Mouse (Mus musculus): ENCODE measurements around the gene Rhbdf2. TPM values are rescaled to one million over a fixed set of nuclear protein-coding genes. Genes with fewer than 3 reads are reported as not detected.
A peak's percentile ranks its signal among the peaks of the same experiment; 100 is the strongest.
"Not testable (repeated sequence)": the region's sequence is repeated elsewhere in the genome, so short reads cannot be mapped to it uniquely, and the experiment has no call there.

The Rhbdf2 gene
- polyA plus RNA-seq, 1 experiment from 2014 or later, result 5.7 TPM

DNA sequence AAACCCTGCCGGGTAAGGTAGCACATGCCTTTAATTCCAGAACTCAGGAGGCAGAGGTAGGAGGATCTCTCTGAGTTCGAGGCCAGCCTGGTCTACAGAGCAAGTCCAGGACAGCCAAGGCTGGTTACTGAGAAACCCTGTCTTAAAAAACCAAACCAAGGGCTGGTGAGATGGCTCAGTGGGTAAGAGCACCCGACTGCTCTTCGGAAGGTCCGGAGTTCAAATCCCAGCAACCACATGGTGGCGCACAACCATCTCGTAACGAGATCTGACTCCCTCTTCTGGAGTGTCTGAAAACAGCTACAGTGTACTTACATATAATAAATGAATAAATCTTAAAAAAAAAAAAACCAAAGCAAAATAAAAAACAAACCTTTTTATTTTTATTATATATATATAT lies 9.8 kb upstream of the Rhbdf2 start:
- not testable (repeated sequence) for H3K27me3 ChIP-seq (ENCODE audit: control insufficient read depth, insufficient read depth, low read length); H3K4me3 ChIP-seq (ENCODE audit: low read depth, low read length); H3K4me2 ChIP-seq (replicated peaks; ENCODE audit: low read depth); H3K36me3 ChIP-seq (ENCODE audit: control insufficient read depth, insufficient read depth, low read length); H3K4me1 ChIP-seq (replicated peaks; ENCODE audit: control insufficient read depth, insufficient read depth); ATAC-seq (ENCODE audit: low FRiP score, low TSS enrichment); H3K9me3 ChIP-seq (ENCODE audit: control insufficient read depth, low read length); H3K27ac ChIP-seq (replicated peaks); DNase-seq (ENCODE audit: low spot score); H3K9ac ChIP-seq (ENCODE audit: low read length)
- WGBS, result 75% methylated on average over 8 of the region's 8 CpGs
- peak; percentile 45 for TF ChIP-seq CTCF (IDR thresholded peaks at IDR 0.05; ENCODE audit: low read depth)

DNA sequence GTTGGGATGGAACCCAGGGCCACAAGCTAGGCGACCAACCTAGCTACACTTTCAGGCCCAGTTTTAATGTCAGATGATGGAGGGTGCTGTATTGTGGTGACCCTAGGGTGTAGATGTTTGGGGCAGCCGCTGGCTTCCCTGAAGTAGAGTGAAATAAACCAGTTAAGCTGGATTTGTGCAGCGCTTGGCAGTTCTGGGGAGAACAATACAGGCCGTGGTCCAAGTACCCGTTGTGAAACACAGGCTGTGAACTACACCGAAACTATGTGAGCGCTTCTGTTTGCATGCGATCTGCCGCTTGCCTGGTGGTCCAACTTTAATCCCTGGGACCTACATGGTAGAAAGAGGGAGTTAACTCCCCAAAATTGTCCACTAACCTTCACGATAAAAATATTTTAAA lies 6.1 kb upstream of the Rhbdf2 start:
- Histone ChIP-seq H3K9me3 (ENCODE audit: control insufficient read depth, low read length) (no peaks in the 10 kb centered on the region), H3K27me3 (ENCODE audit: control insufficient read depth, insufficient read depth, low read length) (no peaks in the 10 kb centered on the region), H3K4me1 (replicated peaks; ENCODE audit: control insufficient read depth, insufficient read depth) (no peaks in the 10 kb centered on the region), H3K36me3 (ENCODE audit: control insufficient read depth, insufficient read depth, low read length) (no peaks in the 10 kb centered on the region), H3K4me3 (ENCODE audit: low read depth, low read length) (no peak overlapping the region), H3K27ac (replicated peaks) (no peak overlapping the region), H3K4me2 (replicated peaks; ENCODE audit: low read depth) (no peak overlapping the region), H3K9ac (ENCODE audit: low read length) (no peak overlapping the region)
- 43% methylated on average over 10 of the region's 10 CpGs for WGBS
- DNase-seq (ENCODE audit: low spot score) (no peak), ATAC-seq (ENCODE audit: low FRiP score, low TSS enrichment) (0 out of 2 replicates have a peak, but pooled peaks have one; percentile 24)
- TF ChIP-seq EP300 (optimal IDR thresholded peaks at IDR 0.05), result no peak
- no peak for TF ChIP-seq CTCF (IDR thresholded peaks at IDR 0.05; ENCODE audit: low read depth)

DNA sequence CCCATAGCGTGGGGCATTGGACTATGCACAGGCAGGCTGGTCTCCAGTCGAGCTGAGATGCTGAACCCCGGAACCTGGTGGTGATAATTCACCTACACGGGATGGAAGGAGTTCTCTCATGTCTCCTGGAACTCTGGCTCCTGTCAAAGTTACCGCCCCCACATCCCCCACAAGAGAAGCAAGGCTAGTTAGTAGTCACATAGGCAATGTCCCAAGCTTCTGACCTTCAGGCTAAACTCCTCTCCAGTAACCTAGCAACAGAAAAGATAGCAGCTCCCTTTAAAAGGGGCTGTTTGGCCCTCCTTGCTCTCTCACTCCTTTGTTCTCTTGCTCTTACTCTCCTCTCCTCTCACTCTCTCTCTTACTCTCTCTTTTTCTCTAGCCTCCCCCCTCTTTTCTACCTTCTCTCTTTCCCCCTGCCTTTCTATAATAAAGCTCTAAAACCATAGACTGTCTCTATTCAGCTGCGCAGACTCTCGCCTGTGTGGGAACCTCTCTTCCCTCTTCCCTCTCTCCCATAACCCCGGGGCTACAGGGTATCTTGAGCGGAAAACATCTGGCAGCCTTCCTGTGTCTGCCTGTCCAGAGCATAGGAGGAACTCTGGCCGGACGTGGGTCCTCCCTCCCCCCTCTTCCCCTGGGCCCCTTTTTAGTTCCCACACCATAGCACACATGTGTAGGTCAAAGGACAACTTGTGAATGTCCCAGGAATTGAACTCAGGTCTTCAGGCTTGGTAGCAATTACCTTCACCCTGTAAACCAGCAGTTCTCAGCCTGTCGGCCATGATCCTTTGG lies 3.5 kb upstream of the Rhbdf2 start:
- TF ChIP-seq EP300 (optimal IDR thresholded peaks at IDR 0.05) (no peak), CTCF (IDR thresholded peaks at IDR 0.05; ENCODE audit: low read depth) (no peak)
- WGBS, result 47% methylated on average over 12 of the region's 12 CpGs
- DNase-seq (ENCODE audit: low spot score), result no peak

DNA sequence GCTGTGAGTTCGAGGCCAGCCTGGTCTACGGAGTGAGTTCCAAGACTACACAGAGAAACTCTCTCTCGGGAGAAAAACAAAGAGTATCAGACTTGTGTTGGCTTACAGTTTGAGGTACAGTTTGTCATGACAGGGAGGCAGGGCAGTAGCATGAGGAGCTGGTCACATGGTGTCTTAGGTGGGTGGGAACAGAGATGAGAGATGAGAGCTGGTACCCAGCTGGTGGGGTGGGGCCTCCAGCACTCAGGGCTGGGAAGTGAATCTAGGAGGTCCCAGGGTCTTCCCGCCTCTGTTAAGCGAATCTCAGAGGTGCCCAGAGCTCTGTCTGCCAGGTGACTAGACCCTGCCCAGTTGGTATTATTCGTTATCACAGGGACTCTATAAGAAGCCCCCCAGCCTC lies 2.7 kb upstream of the Rhbdf2 start:
- WGBS, result 86% methylated on average over 6 of the region's 6 CpGs
- Histone ChIP-seq H3K9me3 (ENCODE audit: control insufficient read depth, low read length) (no peaks in the 10 kb centered on the region), H3K27me3 (ENCODE audit: control insufficient read depth, insufficient read depth, low read length) (no peaks in the 10 kb centered on the region), H3K4me3 (ENCODE audit: low read depth, low read length) (no peak overlapping the region), H3K9ac (ENCODE audit: low read length) (no peak overlapping the region), H3K4me1 (replicated peaks; ENCODE audit: control insufficient read depth, insufficient read depth) (peaks cover 1% of the 10 kb centered on the region; the same call in 1 of the 2 replicates), H3K36me3 (ENCODE audit: control insufficient read depth, insufficient read depth, low read length) (no peaks in the 10 kb centered on the region), H3K4me2 (replicated peaks; ENCODE audit: low read depth) (no peak overlapping the region), H3K27ac (replicated peaks) (no peak overlapping the region)
- DNase-seq (ENCODE audit: low spot score) (no peak), ATAC-seq (ENCODE audit: low FRiP score, low TSS enrichment) (no peak)
- TF ChIP-seq EP300 (optimal IDR thresholded peaks at IDR 0.05) (no peak), CTCF (IDR thresholded peaks at IDR 0.05; ENCODE audit: low read depth) (no peak)

More for the DNA sequence above, 3.5 kb upstream of the Rhbdf2 start:
- Histone ChIP-seq H3K9me3 (ENCODE audit: control insufficient read depth, low read length) (no peaks in the 10 kb centered on the region), H3K27me3 (ENCODE audit: control insufficient read depth, insufficient read depth, low read length) (no peaks in the 10 kb centered on the region), H3K4me3 (ENCODE audit: low read depth, low read length) (no peak overlapping the region), H3K9ac (ENCODE audit: low read length) (no peak overlapping the region), H3K36me3 (ENCODE audit: control insufficient read depth, insufficient read depth, low read length) (no peaks in the 10 kb centered on the region), H3K4me2 (replicated peaks; ENCODE audit: low read depth) (no peak overlapping the region), H3K4me1 (replicated peaks; ENCODE audit: control insufficient read depth, insufficient read depth) (no peaks in the 10 kb centered on the region), H3K27ac (replicated peaks) (no peak overlapping the region)
- no peak for ATAC-seq (ENCODE audit: low FRiP score, low TSS enrichment)

DNA sequence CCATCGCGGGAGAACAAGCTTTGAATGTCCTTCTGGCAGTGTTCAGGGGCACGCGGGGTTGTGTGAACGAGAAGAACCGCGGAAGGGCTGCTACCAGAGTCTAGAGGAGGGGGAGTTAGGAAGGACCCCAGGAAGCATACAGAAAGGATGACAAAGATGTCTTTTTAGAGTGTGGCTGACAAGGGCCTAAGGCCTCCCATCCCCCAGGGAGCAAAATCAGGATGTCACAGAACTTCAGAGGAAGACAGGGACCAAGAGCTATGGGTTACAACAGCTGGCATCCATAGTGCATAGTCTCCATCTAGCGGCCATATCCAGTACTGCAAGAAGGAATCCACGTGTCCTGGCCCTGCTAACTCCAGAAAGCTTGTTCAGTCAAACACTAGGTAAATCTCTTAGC lies 1.9 kb upstream of the Rhbdf2 start:
- Histone ChIP-seq H3K36me3 (ENCODE audit: control insufficient read depth, insufficient read depth, low read length) (no peaks in the 10 kb centered on the region), H3K4me2 (replicated peaks; ENCODE audit: low read depth) (no peak overlapping the region), H3K27me3 (ENCODE audit: control insufficient read depth, insufficient read depth, low read length) (no peaks in the 10 kb centered on the region), H3K4me3 (ENCODE audit: low read depth, low read length) (no peak overlapping the region), H3K27ac (replicated peaks) (no peak overlapping the region), H3K4me1 (replicated peaks; ENCODE audit: control insufficient read depth, insufficient read depth) (peaks cover 3% of the 10 kb centered on the region; the same call in 1 of the 2 replicates), H3K9ac (ENCODE audit: low read length) (no peak overlapping the region), H3K9me3 (ENCODE audit: control insufficient read depth, low read length) (no peaks in the 10 kb centered on the region)
- TF ChIP-seq CTCF (IDR thresholded peaks at IDR 0.05; ENCODE audit: low read depth), result peak; percentile 100
- no peak for TF ChIP-seq EP300 (optimal IDR thresholded peaks at IDR 0.05)
- ATAC-seq (ENCODE audit: low FRiP score, low TSS enrichment), result peak; percentile 16
- peak; percentile 86 for DNase-seq (ENCODE audit: low spot score)
- WGBS, result 55% methylated on average over 9 of the region's 9 CpGs

All from stomach, postnatal 0 days (tissue).